Mouse (Mus musculus) forebrain, embryonic 12.5 days (tissue): ENCODE results near the gene Gm37240. TPM values are rescaled to one million over a fixed set of nuclear protein-coding genes. Genes with fewer than 3 reads are reported as not detected.
A peak's percentile ranks its signal among the peaks of the same experiment; 100 is the strongest.

Experiments
- ATAC-seq: fragments of 200-750 bp; cut with Nextera tagmentation; 2 replicates; pipeline ENCODE4 v1.8.0; 2017; ENCODE audit warnings: moderate TSS enrichment; ENCODE audit not compliant: low FRiP score
- H3K27ac ChIP-seq: fragments of 300-500 bp; sonication (generic); 2 replicates; pipeline ENCODE4 v1.5.1; 2016; ENCODE audit warnings: mild to moderate bottlenecking
- H3K27me3 ChIP-seq: fragments of 300-500 bp; sonication (generic); 2 replicates; pipeline ENCODE4 v1.6.1; 2016; ENCODE audit warnings: mild to moderate bottlenecking
- H3K36me3 ChIP-seq: fragments of 300-500 bp; sonication (generic); replicated peaks from 2 replicates; pipeline ENCODE4 v1.6.1; 2016; ENCODE audit warnings: mild to moderate bottlenecking
- H3K4me1 ChIP-seq: fragments of 300-500 bp; sonication (generic); 2 replicates; pipeline ENCODE4 v1.6.1; 2016
- H3K4me2 ChIP-seq: fragments of 300-500 bp; sonication (generic); 2 replicates; pipeline ENCODE4 v1.6.1; 2016; ENCODE audit warnings: mild to moderate bottlenecking, moderate library complexity
- H3K4me3 ChIP-seq: fragments of 300-500 bp; sonication (generic); replicated peaks from 2 replicates; pipeline ENCODE4 v1.5.1; 2016; ENCODE audit warnings: mild to moderate bottlenecking
- H3K9ac ChIP-seq: fragments of 300-500 bp; sonication (generic); 2 replicates; pipeline ENCODE4 v1.6.1; 2016; ENCODE audit warnings: mild to moderate bottlenecking
- H3K9me3 ChIP-seq: fragments of 300-500 bp; sonication (generic); 2 replicates; pipeline ENCODE4 v1.6.1; 2016
- WGBS: fragments of 180-500 bp; shearing (Covaris S2); methylation state at CpG from one replicate; pipeline ENCODE4 v1.1.7; 2016; 5-methylcytosine and 5-hydroxymethylcytosine counted together
- polyA plus RNA-seq: library from polyadenylated mRNA; unstranded; fragments of >200 nt; fragmentation: Nextera tagmentation; extraction: Ambion mirVana; gene quantifications from 2 replicates; pipeline ENCODE4 v1.2.1, GENCODE M21; 2016

The Gm37240 gene
- polyA plus RNA-seq, 1 experiment from 2014 or later = 0.57 TPM

DNA sequence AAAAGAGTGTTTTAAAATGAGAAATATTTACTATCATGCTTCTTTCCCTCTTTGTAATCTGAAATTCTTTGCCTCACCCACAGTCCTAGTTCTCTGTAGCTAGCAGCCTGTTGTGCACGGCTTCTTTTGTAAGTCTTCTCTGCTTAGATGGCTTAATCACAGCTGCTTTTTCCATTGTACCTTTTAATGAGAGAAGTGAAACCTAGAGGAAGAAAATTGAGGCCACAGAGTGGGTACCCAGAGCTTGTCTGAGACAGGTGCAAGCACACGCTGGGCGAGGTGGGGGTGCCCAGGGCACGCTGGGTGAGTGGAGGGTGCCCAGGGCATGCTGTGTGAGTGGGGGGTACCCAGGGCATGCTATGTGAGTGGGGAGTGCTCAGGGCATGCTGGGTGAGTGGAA, 1099.4 kb downstream of the Gm37240 start:
- ATAC-seq = no peak
- H3K4me2 ChIP-seq = no peak overlapping the region
- 83% methylated on average over 4 of the region's 4 CpGs for WGBS
- H3K4me1 ChIP-seq = no peaks in the 10 kb centered on the region
- H3K27me3 ChIP-seq = no peaks in the 10 kb centered on the region
- no peak overlapping the region for H3K27ac ChIP-seq
- no peak overlapping the region for H3K9ac ChIP-seq
- no peak overlapping the region for H3K4me3 ChIP-seq
- 0 out of 2 replicates have a peak, but pooled peaks cover 7% of the 10 kb centered on the region for H3K9me3 ChIP-seq
- no peaks in the 10 kb centered on the region for H3K36me3 ChIP-seq

DNA sequence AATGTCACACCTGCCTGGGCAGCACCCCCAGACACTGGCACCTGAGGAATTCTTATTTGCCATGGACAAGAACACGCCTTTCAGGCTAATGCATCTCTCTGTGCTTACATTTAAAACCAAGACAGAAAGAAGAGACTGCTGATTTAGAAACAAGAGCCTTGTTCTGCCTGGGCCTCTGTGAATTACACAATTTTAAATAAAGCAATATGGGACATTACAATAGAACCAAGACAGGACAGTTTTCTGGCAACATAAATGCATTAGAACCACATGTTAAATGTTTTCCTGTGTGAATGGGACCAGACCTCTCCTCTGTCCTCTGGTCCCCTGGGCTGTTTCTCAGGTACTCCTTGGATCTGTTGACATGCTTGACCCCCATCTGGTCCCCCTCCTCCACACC, 1111.2 kb downstream of the Gm37240 start:
- H3K4me2 ChIP-seq = no peak overlapping the region
- H3K27me3 ChIP-seq = no peaks in the 10 kb centered on the region
- H3K4me3 ChIP-seq = no peak overlapping the region
- no peaks in the 10 kb centered on the region for H3K36me3 ChIP-seq
- H3K9me3 ChIP-seq = no peaks in the 10 kb centered on the region
- no peak overlapping the region for H3K9ac ChIP-seq
- no peak overlapping the region for H3K27ac ChIP-seq
- no peak for ATAC-seq
- no peaks in the 10 kb centered on the region for H3K4me1 ChIP-seq
- WGBS = 86% methylated on average over 1 of the region's 1 CpGs

DNA sequence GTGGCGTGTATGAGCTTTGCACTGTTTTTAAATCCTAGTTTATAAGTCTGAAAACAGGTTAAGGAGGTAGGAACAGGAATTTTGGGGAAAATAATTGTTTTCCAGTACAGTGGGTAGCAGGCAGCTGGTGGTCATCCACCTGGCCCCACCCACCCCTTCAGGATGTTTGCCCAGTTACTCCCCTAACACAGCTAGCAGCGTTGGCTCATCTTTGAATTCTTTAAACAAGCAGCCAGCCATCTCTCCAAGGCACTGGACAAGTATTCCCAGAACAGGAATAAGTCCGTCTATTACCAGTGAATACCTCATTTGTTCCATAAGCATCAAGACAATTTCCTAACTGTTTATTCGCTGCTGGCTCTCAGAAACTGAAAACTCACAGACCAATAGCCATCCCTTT, 1111.7 kb downstream of the Gm37240 start:
- H3K4me1 ChIP-seq = no peaks in the 10 kb centered on the region
- H3K27me3 ChIP-seq = no peaks in the 10 kb centered on the region
- H3K9me3 ChIP-seq = no peaks in the 10 kb centered on the region
- no peak for ATAC-seq
- H3K4me2 ChIP-seq = no peak overlapping the region
- WGBS = 73% methylated on average over 4 of the region's 4 CpGs
- no peak overlapping the region for H3K4me3 ChIP-seq
- no peak overlapping the region for H3K9ac ChIP-seq
- no peak overlapping the region for H3K27ac ChIP-seq
- no peaks in the 10 kb centered on the region for H3K36me3 ChIP-seq

DNA sequence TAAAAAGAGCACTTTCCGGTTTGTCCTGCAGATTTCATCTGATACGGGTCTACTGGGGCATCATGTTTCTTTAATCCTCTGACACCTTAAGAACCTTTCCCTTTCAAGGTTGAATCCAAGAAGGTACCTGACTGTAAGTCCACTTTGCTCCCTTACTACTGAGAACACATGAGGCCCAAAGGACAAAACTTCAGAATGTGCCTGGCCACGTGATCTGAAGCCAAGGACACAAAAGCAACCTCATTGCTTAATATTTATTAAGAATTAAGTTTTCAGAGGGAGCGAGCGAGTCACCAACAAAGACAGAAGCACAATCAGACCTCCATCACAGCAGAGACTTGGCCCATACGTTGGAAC, 1112.3 kb downstream of the Gm37240 start:
- 67% methylated on average over 6 of the region's 6 CpGs for WGBS
- no peak overlapping the region for H3K27ac ChIP-seq
- H3K4me3 ChIP-seq = no peak overlapping the region
- ATAC-seq = no peak
- no peaks in the 10 kb centered on the region for H3K27me3 ChIP-seq
- H3K4me1 ChIP-seq = no peaks in the 10 kb centered on the region
- H3K36me3 ChIP-seq = no peaks in the 10 kb centered on the region
- no peaks in the 10 kb centered on the region for H3K9me3 ChIP-seq
- H3K4me2 ChIP-seq = no peak overlapping the region
- H3K9ac ChIP-seq = no peak overlapping the region

DNA sequence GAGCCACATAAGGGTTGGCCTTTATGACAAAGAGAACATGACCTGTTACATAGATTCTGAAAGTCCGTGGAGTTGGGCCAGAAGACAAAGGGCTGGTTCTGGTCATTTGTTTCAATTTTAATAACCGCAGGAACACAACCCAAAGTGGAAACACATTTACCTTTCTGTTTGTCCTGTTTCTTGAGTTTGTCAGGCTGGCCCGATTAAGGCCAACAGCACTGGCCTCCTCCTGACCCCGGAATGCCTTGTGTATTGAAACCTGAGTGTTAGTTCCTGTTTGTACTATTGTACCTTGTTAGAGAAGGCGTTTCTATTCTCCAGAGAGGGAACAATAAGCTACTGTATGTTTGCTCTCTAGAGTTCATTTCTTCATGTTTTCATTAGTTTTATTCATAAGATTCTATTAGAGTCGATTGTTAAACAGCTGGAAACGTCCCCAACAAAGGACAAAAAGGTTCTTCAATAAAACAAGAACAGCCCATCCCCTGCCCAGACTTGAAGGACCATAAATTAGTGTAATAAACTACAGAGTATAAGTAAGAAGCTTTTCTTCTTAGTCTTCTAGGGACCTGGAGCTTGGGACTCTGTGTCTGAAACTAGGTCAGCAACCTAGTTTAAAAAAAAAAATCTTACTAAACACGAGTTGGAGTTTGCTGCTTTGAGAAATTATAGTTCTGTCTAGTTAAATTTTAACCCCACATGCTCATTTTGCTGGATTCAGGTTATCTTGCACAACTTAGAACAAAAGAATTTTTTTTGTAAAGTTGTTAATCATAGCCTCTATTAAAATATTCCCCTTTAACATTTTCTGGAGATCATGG, 1112.9 kb downstream of the Gm37240 start:
- no peak overlapping the region for H3K27ac ChIP-seq

DNA sequence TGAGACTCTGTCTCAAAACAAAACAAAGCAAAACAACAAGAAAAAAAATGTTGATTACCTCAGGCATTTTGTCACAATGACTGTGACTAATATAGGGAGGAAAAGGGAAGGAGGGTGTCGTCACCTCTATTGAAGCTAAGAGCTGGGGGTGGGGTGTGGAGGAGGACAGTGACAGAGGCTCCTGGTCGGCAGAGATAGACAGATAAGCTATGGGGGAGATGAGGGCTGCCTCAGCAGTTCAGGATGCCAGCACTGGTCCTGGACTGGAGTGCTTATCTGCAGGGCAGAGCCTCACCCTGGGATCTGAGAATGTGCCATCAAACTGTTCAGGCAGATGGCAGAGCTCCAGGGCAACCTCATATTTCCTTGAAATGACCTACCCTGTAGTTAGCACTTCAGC, 1115.3 kb downstream of the Gm37240 start:
- Histone ChIP-seq H3K27me3 (no peaks in the 10 kb centered on the region), H3K9ac (no peak overlapping the region), H3K4me2 (no peak overlapping the region), H3K9me3 (no peaks in the 10 kb centered on the region), H3K27ac (no peak overlapping the region), H3K4me1 (no peaks in the 10 kb centered on the region), H3K4me3 (no peak overlapping the region), H3K36me3 (no peaks in the 10 kb centered on the region)
- 78% methylated on average over 2 of the region's 2 CpGs for WGBS
- no peak for ATAC-seq

More for the DNA sequence above, 1112.9 kb downstream of the Gm37240 start:
- Histone ChIP-seq H3K9me3 (no peaks in the 10 kb centered on the region), H3K36me3 (no peaks in the 10 kb centered on the region), H3K9ac (no peak overlapping the region), H3K4me1 (no peaks in the 10 kb centered on the region), H3K4me2 (no peak overlapping the region), H3K4me3 (no peak overlapping the region), H3K27me3 (no peaks in the 10 kb centered on the region)
- no peak for ATAC-seq
- 59% methylated on average over 8 of the region's 8 CpGs for WGBS

DNA sequence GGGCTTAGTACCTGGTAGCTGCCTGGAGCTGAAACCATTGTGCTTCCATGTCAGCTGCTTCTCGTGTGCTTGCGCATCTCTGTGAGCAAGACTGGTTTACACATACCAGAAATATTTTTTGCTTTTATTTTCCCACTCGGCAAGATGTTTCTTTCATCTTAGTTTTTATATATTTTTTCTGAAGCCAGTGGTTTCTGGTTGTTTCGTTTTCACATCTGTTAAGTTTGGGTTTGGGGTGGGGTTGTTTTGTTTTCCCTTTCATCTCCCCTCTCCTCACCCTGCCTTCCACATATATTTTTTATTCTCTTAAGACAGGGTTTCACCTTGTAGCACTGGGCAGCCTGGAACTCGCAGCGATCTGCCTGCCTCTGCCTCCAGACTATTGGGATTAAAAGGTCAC, 1116.8 kb downstream of the Gm37240 start:
- no peaks in the 10 kb centered on the region for H3K27me3 ChIP-seq
- no peaks in the 10 kb centered on the region for H3K4me1 ChIP-seq
- no peaks in the 10 kb centered on the region for H3K36me3 ChIP-seq
- no peak for ATAC-seq
- H3K4me3 ChIP-seq = no peak overlapping the region
- no peak overlapping the region for H3K27ac ChIP-seq
- WGBS = 90% methylated on average over 6 of the region's 6 CpGs
- no peak overlapping the region for H3K4me2 ChIP-seq
- H3K9ac ChIP-seq = no peak overlapping the region
- no peaks in the 10 kb centered on the region for H3K9me3 ChIP-seq

DNA sequence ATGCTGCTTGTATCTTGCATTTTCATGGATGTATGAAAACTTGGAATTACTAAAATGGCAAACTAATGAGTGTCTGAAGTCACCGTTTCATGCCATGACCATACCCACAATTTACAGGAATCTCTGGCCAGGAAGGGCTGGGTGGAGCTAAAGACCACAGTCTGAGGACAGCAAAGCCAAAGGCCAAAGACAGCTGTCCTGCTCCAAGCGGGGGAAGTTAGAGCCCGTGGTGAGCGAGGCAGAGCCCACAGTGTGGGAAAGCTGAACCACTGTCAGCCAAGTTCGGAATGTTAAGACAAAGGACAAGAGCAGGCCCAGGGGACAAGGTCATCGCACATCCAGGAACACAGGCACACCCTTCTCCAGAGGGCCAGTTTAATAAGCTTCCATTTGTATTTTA, 1117.9 kb downstream of the Gm37240 start:
- WGBS = 87% methylated on average over 6 of the region's 6 CpGs
- Histone ChIP-seq H3K36me3 (no peaks in the 10 kb centered on the region), H3K9ac (no peak overlapping the region), H3K4me1 (no peaks in the 10 kb centered on the region), H3K9me3 (no peaks in the 10 kb centered on the region), H3K4me3 (no peak overlapping the region), H3K27ac (no peak overlapping the region), H3K4me2 (no peak overlapping the region), H3K27me3 (no peaks in the 10 kb centered on the region)
- ATAC-seq = no peak

DNA sequence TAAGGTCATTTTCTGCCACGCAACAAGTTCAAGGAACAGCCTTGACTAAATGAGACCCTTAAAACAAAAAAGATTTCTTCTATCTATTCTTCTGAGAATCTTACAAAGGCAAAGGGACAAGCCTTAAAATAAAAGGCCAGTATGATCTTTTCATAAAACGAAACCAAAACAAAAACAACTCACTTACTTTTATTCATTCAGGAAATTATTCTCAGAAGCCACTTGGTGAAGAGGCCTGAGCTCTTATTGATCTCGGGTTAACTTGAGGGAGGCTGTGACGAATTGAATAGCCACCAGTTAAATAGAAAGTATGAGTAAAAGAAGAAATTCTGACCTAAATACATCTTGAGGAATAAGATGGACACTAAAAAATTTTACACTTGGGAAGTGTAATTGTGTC, 1118.4 kb downstream of the Gm37240 start:
- H3K9me3 ChIP-seq = no peaks in the 10 kb centered on the region
- 80% methylated on average over 4 of the region's 4 CpGs for WGBS

DNA sequence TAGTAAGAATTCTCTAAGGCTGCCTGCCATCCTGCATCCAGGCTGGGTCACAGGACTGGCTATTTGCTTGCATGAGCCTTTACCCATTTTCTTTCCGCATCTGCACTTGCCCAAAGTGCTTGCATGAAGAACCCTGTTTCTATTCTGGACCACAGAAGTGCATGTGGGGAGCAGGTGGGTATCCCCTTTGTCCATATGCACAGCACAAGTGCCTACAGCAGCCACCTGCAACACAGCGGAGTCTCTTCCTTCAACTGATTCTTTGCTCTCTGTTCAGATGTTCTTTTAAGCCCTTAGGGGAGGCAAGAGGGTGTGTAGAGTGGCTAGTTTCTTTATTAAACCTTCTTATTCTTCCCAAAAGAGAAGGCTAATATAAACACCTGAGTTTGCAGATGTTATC, 1133.5 kb downstream of the Gm37240 start:
- Histone ChIP-seq H3K27me3 (no peaks in the 10 kb centered on the region), H3K4me1 (no peaks in the 10 kb centered on the region), H3K9me3 (no peaks in the 10 kb centered on the region), H3K4me2 (no peak overlapping the region), H3K4me3 (no peak overlapping the region), H3K9ac (no peak overlapping the region), H3K27ac (no peak overlapping the region), H3K36me3 (no peaks in the 10 kb centered on the region)
- 85% methylated on average over 2 of the region's 2 CpGs for WGBS
- ATAC-seq = no peak

More for the DNA sequence above, 1118.4 kb downstream of the Gm37240 start:
- no peak for ATAC-seq
- Histone ChIP-seq H3K27me3 (no peaks in the 10 kb centered on the region), H3K4me3 (no peak overlapping the region), H3K36me3 (no peaks in the 10 kb centered on the region), H3K27ac (no peak overlapping the region), H3K4me2 (no peak overlapping the region), H3K4me1 (no peaks in the 10 kb centered on the region), H3K9ac (no peak overlapping the region)

DNA sequence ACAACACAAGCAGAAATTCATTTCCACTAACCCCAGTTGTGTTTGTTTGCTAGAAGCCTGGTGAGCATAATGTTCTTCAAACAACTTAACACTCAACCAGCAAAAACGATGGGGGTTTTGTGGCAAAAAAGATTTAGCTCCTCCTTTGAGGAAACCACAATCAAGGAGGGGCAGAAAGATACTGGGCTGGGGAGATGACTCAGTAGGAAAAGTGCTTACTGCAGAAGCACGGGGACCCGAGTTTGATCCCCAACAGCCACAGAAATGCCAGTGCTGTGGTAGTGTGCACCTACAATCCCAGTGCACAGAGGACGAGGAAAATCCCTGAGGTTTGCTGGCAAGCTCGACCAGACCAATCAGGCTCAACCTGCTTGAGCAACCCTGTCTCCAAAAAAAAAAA, 1138.1 kb downstream of the Gm37240 start:
- Histone ChIP-seq H3K4me2 (no peak overlapping the region), H3K4me1 (peaks cover 15% of the 10 kb centered on the region), H3K4me3 (no peak overlapping the region), H3K27ac (no peak overlapping the region), H3K36me3 (no peaks in the 10 kb centered on the region), H3K9me3 (no peaks in the 10 kb centered on the region), H3K9ac (no peak overlapping the region), H3K27me3 (no peaks in the 10 kb centered on the region)
- ATAC-seq = no peak
- 74% methylated on average over 5 of the region's 5 CpGs for WGBS

DNA sequence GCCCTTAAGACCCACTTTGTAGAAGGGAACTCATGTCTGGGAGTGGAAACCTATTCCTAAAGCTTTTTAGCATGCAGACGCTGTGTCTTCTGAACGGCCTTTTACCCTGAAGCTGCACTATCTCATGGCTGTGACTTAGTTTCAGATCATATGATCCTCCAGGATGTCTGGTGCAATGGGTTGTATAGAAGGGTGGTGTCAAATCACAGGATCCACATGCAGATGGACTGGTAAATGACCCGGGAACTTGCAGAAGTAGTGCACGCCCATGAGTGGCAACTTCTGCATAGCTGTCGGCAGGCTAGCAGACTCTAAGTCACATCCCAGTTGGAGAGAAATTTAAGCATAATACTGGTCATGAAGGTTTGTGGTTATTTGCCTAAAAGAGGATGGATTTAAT, 1139.2 kb downstream of the Gm37240 start:
- Histone ChIP-seq H3K4me3 (no peak overlapping the region), H3K4me1 (peaks cover 17% of the 10 kb centered on the region), H3K27me3 (no peaks in the 10 kb centered on the region), H3K9ac (no peak overlapping the region), H3K9me3 (no peaks in the 10 kb centered on the region), H3K36me3 (no peaks in the 10 kb centered on the region), H3K27ac (no peak overlapping the region), H3K4me2 (no peak overlapping the region)
- ATAC-seq = no peak
- 91% methylated on average over 5 of the region's 5 CpGs for WGBS

DNA sequence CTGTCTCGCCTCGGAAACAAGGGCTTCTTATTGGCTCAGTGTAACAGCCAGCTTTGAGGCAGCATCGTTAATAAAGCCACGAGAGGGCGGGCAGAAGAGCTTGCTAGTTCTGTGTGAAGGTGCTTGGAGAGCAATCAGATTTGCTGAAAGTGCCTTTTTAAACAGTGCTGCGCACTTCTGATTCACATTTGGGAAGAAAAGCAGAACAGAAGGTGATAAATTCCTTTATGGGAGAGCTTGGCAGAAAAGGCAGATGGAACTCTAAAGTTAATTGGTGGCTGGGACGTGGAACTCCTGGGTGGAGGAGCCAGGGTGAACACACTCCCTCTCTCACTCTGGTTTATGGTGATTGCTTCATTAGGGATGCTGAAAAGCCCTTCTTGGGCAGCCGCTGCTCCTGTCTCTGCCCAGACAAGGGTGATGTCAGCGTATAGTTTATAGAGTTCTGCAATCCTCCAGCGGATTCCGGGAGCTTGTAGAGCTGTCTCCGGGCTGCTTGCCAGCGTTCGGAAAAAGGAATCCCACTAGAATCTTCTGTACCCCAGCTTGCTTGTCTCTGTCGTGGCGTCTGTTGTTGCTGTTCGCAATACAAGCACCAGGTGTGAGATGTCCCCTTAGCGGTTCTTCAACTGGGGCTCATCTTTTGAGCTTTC, 1141.7 kb downstream of the Gm37240 start:
- H3K4me1 ChIP-seq = peaks cover 17% of the 10 kb centered on the region
- 49% methylated on average over 18 of the region's 18 CpGs for WGBS
- H3K27ac ChIP-seq = peak overlapping the region; percentile 68
- peak; percentile 83 for ATAC-seq
- H3K36me3 ChIP-seq = no peaks in the 10 kb centered on the region
- H3K9ac ChIP-seq = no peak overlapping the region
- H3K27me3 ChIP-seq = no peaks in the 10 kb centered on the region
- H3K9me3 ChIP-seq = no peaks in the 10 kb centered on the region
- peak overlapping the region; percentile 19 for H3K4me2 ChIP-seq
- H3K4me3 ChIP-seq = no peak overlapping the region
